Mouse (Mus musculus) kidney, adult 2 months (tissue): ENCODE data around the gene Tmem205. TPM values are rescaled to one million over a fixed set of nuclear protein-coding genes. Genes with fewer than 3 reads are reported as not detected.
A peak's percentile ranks its signal among the peaks of the same experiment; 100 is the strongest.

Experiments used
- DNase-seq: peaks from one replicate; pipeline ENCODE4 v3.0.0; 2021
- H3K27ac ChIP-seq: fragments of 200-500 bp; 2 replicates; pipeline ENCODE4 v1.5.1; 2012; ENCODE audit warnings: low read depth, low read length, control low read depth, inconsistent platforms; ENCODE audit not compliant: insufficient read depth
- H3K27me3 ChIP-seq: fragments of 200-500 bp; replicated peaks from 2 replicates; pipeline ENCODE4 v1.6.1; 2012; ENCODE audit warnings: mild to moderate bottlenecking, moderate library complexity, low read length, inconsistent platforms; ENCODE audit not compliant: control insufficient read depth, insufficient read depth
- H3K36me3 ChIP-seq: fragments of 200-500 bp; 2 replicates; pipeline ENCODE4 v1.6.1; 2012; ENCODE audit warnings: mild to moderate bottlenecking, moderate library complexity, low read length, inconsistent platforms; ENCODE audit not compliant: control insufficient read depth, insufficient read depth
- H3K4me1 ChIP-seq: fragments of 200-500 bp; 2 replicates; pipeline ENCODE4 v1.6.1; 2011; ENCODE audit warnings: low read length; ENCODE audit not compliant: control insufficient read depth, insufficient read depth
- H3K4me3 ChIP-seq: fragments of 200-500 bp; 2 replicates; pipeline ENCODE4 v1.5.1; 2011; ENCODE audit warnings: mild to moderate bottlenecking, low read depth, low read length, control low read depth; ENCODE audit not compliant: insufficient read depth
- CTCF ChIP-seq: fragments of 200-500 bp; conservative IDR thresholded peaks from 2 replicates; pipeline ENCODE4 v1.5.1; 2011; ENCODE audit warnings: low read depth, mild to moderate bottlenecking, control low read depth, low read length, moderate library complexity, mixed read lengths; ENCODE audit not compliant: insufficient read depth, insufficient read length
- POLR2A ChIP-seq: fragments of 200-500 bp; IDR thresholded peaks from one replicate; pipeline ENCODE4 v1.6.1; 2011; ENCODE audit warnings: low read depth, low read length, control low read depth
- WGBS: fragments of 180-500 bp; shearing (Covaris S2); methylation state at CpG from one replicate; pipeline ENCODE4 v1.1.7; 2018; 5-methylcytosine and 5-hydroxymethylcytosine counted together
- polyA plus RNA-seq: library from polyadenylated mRNA; depleted of rRNA; stranded (reverse); fragments of >200 nt; gene quantifications from 2 replicates; pipeline ENCODE4 v1.2.3, GENCODE M21; 2012

Tmem205 gene
- polyA plus RNA-seq, 1 experiment: 313 TPM

- no peak overlapping the region for H3K4me3 ChIP-seq
- H3K27me3 ChIP-seq: no peaks in the 10 kb centered on the region
- no peaks in the 10 kb centered on the region for H3K36me3 ChIP-seq
- H3K4me1 ChIP-seq: no peaks in the 10 kb centered on the region
- no peak overlapping the region for H3K27ac ChIP-seq
- DNase-seq: no peak
- TF ChIP-seq POLR2A (no peak), CTCF (no peak)
- 13% methylated on average over 23 of the region's 23 CpGs for WGBS
These were observed 16.9 kb upstream of the Tmem205 start for GRCm38 (mm10) chr9:21944267-21944666.

- H3K4me3 ChIP-seq: no peak overlapping the region
- H3K36me3 ChIP-seq: no peaks in the 10 kb centered on the region
- no peaks in the 10 kb centered on the region for H3K27me3 ChIP-seq
- DNase-seq: no peak
- H3K27ac ChIP-seq: no peak overlapping the region
- whole genome bisulfite sequencing: 54% methylated on average over 12 of the region's 12 CpGs
- TF ChIP-seq CTCF (no peak), POLR2A (no peak)
- no peaks in the 10 kb centered on the region for H3K4me1 ChIP-seq
These were observed 16.3 kb upstream of the Tmem205 start for GRCm38 (mm10) chr9:21943638-21944037.

- H3K4me3 ChIP-seq: no peak overlapping the region
- H3K27ac ChIP-seq: no peak overlapping the region
- DNase-seq: no peak
- WGBS: 69% methylated on average over 12 of the region's 12 CpGs
- TF ChIP-seq CTCF: no peak
- TF ChIP-seq POLR2A: no peak
- H3K27me3 ChIP-seq: no peaks in the 10 kb centered on the region
- H3K36me3 ChIP-seq: no peaks in the 10 kb centered on the region
- no peaks in the 10 kb centered on the region for H3K4me1 ChIP-seq
These were observed 15.7 kb upstream of the Tmem205 start for GRCm38 (mm10) chr9:21943046-21943445.

- no peak for TF ChIP-seq POLR2A
- TF ChIP-seq CTCF: no peak
- H3K36me3 ChIP-seq: no peaks in the 10 kb centered on the region
- no peaks in the 10 kb centered on the region for H3K27me3 ChIP-seq
- 0 out of 2 replicates have a peak, but pooled peaks cover 3% of the 10 kb centered on the region for H3K4me1 ChIP-seq
- H3K27ac ChIP-seq: no peak overlapping the region
- H3K4me3 ChIP-seq: no peak overlapping the region
- DNase-seq: no peak
- WGBS: 92% methylated on average over 4 of the region's 4 CpGs
These were observed 11.0 kb upstream of the Tmem205 start for GRCm38 (mm10) chr9:21938234-21938855.

- no peak overlapping the region for H3K27ac ChIP-seq
- TF ChIP-seq CTCF: no peak
- TF ChIP-seq POLR2A: no peak
- 86% methylated on average over 4 of the region's 4 CpGs for WGBS
- no peaks in the 10 kb centered on the region for H3K36me3 ChIP-seq
- no peak for DNase-seq
- H3K4me3 ChIP-seq: no peak overlapping the region
- no peaks in the 10 kb centered on the region for H3K27me3 ChIP-seq
- 0 out of 2 replicates have a peak, but pooled peaks cover 3% of the 10 kb centered on the region for H3K4me1 ChIP-seq
These were observed 10.4 kb upstream of the Tmem205 start for GRCm38 (mm10) chr9:21937711-21938175.

- Histone ChIP-seq H3K4me3 (peak within 1 kb of the TSS; percentile 46), H3K36me3 (no peaks in the 10 kb centered on the region), H3K27me3 (no peaks in the 10 kb centered on the region), H3K27ac (no peak within 1 kb of the TSS), H3K4me1 (0 out of 2 replicates have a peak, but pooled peaks cover 3% of the 10 kb centered on the region)
- peak; percentile 98 for DNase-seq
- no peak for TF ChIP-seq POLR2A
- no peak for TF ChIP-seq CTCF
- WGBS: 3% methylated on average over 43 of the region's 43 CpGs
These were observed 9.6 kb upstream of the Tmem205 start, which contains the start of gene Plppr2 for GRCm38 (mm10) chr9:21936692-21937570. Plppr2 (plus strand) TSS chr9:21937033.
